Mouse (Mus musculus) embryonic facial prominence, embryonic 15.5 days (tissue): ENCODE data around the gene Igfals. TPM values are rescaled to one million over a fixed set of nuclear protein-coding genes. Genes with fewer than 3 reads are reported as not detected.

Source experiments
- ATAC-seq: fragments of 200-750 bp; cut with Nextera tagmentation; 2 replicates; pipeline ENCODE4 v1.8.0; 2017; ENCODE audit warnings: low read depth, moderate TSS enrichment; ENCODE audit not compliant: insufficient number of reproducible peaks, low FRiP score, low TSS enrichment
- H3K27ac ChIP-seq: fragments of 300-500 bp; sonication (generic); replicated peaks from 2 replicates; pipeline ENCODE4 v1.5.1; 2015; ENCODE audit warnings: mild to moderate bottlenecking, inconsistent platforms
- H3K27me3 ChIP-seq: fragments of 300-500 bp; sonication (generic); 2 replicates; pipeline ENCODE4 v1.6.1; 2015; ENCODE audit warnings: inconsistent platforms
- H3K36me3 ChIP-seq: fragments of 300-500 bp; sonication (generic); 2 replicates; pipeline ENCODE4 v1.6.1; 2015; ENCODE audit warnings: mild to moderate bottlenecking, inconsistent platforms
- H3K4me1 ChIP-seq: fragments of 300-500 bp; sonication (generic); 2 replicates; pipeline ENCODE4 v1.6.1; 2015; ENCODE audit warnings: inconsistent platforms
- H3K4me2 ChIP-seq: fragments of 300-500 bp; sonication (generic); replicated peaks from 2 replicates; pipeline ENCODE4 v1.6.1; 2015; ENCODE audit warnings: mild to moderate bottlenecking, inconsistent platforms
- H3K4me3 ChIP-seq: fragments of 300-500 bp; sonication (generic); replicated peaks from 2 replicates; pipeline ENCODE4 v1.5.1; 2015; ENCODE audit warnings: mild to moderate bottlenecking, inconsistent platforms
- H3K9ac ChIP-seq: fragments of 300-500 bp; sonication (generic); 2 replicates; pipeline ENCODE4 v1.6.1; 2015; ENCODE audit warnings: inconsistent platforms
- H3K9me3 ChIP-seq: fragments of 300-500 bp; sonication (generic); replicated peaks from 2 replicates; pipeline ENCODE4 v1.6.1; 2016; ENCODE audit warnings: inconsistent platforms
- WGBS: fragments of 180-500 bp; shearing (Covaris S2); methylation state at CpG from one replicate; pipeline ENCODE4 v1.1.7; 2015; 5-methylcytosine and 5-hydroxymethylcytosine counted together
- polyA plus RNA-seq: library from polyadenylated mRNA; unstranded; fragments of >200 nt; fragmentation: Nextera tagmentation; extraction: Ambion mirVana; gene quantifications from 2 replicates; pipeline ENCODE4 v1.2.1, GENCODE M21; 2015

Gene Igfals
- polyA plus RNA-seq, 1 experiment from 2014 or later = 0.43 TPM

DNA sequence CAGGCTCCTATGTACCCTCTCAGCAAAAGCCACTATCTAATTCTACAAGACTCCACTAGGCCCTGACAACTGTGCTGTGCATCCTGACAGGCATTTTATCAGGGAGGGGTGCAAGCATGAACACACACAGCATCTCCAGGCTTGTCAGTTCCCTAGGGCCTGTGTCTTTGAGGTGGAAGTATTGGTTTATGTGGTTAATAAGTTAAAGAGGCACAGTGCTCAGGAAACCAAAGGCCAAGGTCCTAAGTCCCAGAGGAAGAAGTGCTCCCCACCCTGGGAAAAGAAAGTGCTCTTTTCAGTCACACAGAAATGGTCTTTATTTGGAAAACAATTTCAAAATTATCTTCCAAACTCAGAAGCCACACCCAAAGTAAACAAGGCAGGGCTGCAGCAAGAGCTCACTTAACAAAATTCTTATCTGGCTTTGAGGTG lies 17.2 kb upstream of the Igfals start:
- Histone ChIP-seq H3K36me3 (peaks cover 6% of the 10 kb centered on the region), H3K4me3 (peak overlapping the region; percentile 83), H3K27me3 (peaks cover 11% of the 10 kb centered on the region), H3K9me3 (no peaks in the 10 kb centered on the region), H3K4me1 (peaks cover 20% of the 10 kb centered on the region), H3K4me2 (peak overlapping the region; percentile 96), H3K27ac (no peak overlapping the region), H3K9ac (no peak overlapping the region)
- no peak for ATAC-seq

DNA sequence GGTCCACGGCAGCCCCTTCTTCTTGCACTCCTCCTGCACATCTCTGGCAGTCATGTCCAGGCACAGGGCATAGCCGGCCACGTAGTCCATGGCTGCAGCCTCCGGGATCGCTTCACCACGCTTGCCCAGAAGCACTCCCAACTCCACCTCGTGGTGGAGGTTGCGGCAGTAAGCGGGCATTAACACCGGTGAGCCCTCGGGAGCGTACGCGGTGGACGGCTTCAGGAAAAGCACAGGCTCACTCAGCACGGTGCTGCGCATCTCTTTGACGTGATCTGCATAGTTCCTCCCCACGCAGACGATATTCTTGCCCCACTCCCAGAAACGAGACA lies 16.1 kb upstream of the Igfals start:
- H3K27me3 ChIP-seq = peaks cover 5% of the 10 kb centered on the region
- WGBS = under 1% methylated on average over 21 of the region's 21 CpGs
- peak overlapping the region; percentile 65 for H3K9ac ChIP-seq
- H3K4me1 ChIP-seq = peaks cover 20% of the 10 kb centered on the region
- H3K27ac ChIP-seq = peak overlapping the region; percentile 93
- peak overlapping the region; percentile 83 for H3K4me3 ChIP-seq
- no peaks in the 10 kb centered on the region for H3K9me3 ChIP-seq
- ATAC-seq = peak; percentile 41
- peak overlapping the region; percentile 96 for H3K4me2 ChIP-seq
- H3K36me3 ChIP-seq = peaks cover 10% of the 10 kb centered on the region

DNA sequence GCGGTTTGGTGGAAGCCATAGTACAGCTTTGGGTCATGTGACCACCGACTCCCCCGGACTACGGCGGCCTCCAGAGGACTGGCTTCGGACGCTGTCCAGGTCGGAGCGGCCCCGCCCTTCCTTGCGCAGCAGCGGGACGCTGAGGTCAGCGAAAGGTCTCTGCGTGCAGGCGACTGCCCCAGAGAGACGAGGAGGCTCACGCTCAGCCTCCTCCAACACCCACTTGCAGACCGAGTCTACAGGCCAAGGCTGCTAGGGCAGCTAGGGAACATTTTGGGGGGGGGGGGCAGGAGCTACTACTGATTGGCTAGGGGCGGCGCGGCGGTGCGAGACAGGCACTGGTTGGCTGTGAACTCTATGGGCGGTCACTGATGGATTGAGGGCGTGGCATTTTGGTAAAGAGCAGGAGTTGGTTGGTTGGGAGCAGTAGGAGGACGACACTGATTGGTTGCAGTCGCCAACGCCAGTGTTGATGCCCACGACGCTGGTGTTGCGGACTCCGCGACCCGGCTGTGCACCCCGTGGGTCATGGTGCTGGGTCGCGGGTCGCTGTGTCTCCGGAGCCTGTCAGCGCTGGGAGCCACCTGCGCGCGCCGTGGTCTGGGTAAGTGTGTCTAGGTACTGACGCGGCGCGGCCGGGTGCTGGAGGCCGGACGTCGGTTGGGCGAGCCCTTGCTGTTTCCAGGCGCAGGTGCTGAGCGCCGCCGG lies 15.6 kb upstream of the Igfals start, which contains the start of gene Fahd1:
Gene Fahd1, minus strand, starts transcription at position 300 of the 708 bp plus-strand sequence.
- Histone ChIP-seq H3K27me3 (peaks cover 5% of the 10 kb centered on the region), H3K4me1 (peaks cover 20% of the 10 kb centered on the region), H3K36me3 (peaks cover 15% of the 10 kb centered on the region), H3K9me3 (no peaks in the 10 kb centered on the region), H3K9ac (peak within 1 kb of the TSS; percentile 65), H3K4me3 (peak within 1 kb of the TSS; percentile 83), H3K4me2 (peak within 1 kb of the TSS; percentile 96), H3K27ac (peak within 1 kb of the TSS; percentile 93)
- ATAC-seq = peak; percentile 100
- WGBS = under 1% methylated on average over 58 of the region's 58 CpGs

DNA sequence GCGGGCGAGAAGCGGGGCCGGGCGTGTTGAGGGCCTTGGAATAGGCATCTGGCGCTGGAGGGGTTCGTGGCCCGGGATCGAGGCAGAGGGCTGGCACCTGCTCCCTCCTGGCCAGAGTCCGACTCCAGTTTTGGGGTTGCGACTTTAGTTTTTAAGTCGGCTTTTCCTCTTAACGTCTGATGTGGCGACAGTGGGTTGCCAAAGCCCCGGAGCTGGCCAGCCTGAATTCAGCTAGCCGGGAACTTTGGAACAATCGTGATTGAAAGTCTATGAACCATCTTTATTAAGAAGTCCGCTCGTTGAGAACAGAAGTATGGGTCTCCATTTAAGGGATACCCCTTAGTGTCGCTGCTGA lies 15.0 kb upstream of the Igfals start:
- WGBS = 2% methylated on average over 20 of the region's 20 CpGs
- no peak for ATAC-seq
- H3K36me3 ChIP-seq = peaks cover 21% of the 10 kb centered on the region

DNA sequence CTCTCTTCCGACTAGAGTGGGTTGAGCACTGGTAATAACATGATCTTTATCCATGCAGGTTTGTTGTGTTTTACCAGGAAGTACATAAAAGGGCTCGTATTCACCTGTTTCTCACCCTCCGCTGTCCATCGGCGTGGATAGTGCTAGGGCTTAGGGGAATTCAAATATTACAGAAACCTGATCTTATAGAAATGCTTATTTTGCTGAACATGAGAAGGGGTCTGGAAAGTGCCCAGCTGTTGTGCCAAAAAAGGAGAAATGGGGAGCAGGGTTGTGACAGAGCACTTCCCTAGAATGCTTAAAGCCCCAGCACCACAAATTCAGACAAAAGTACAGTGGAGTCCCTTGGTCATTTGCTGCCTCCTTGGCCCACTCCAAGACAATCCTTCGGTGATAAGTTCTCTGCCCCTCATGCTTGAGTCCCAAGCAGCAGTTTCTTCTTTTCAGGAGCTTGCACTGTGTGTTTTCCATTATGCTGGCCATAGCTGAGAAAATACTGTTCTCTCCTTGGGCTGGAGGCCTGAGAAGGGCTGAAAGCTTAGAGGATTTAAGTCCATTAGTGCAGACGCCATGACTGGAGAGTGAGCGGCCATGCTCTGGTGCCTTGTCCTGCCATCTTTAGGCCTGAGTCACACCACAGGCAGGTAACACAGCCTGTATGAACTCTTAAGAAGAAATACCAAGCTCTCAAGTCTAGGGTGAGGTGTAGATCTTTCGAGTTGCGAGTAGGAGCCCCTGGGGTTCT lies 14.2 kb upstream of the Igfals start:
- Histone ChIP-seq H3K27me3 (peaks cover 5% of the 10 kb centered on the region), H3K9ac (no peak overlapping the region), H3K4me2 (peak overlapping the region; percentile 96), H3K4me1 (peaks cover 20% of the 10 kb centered on the region), H3K27ac (no peak overlapping the region), H3K36me3 (peaks cover 28% of the 10 kb centered on the region), H3K9me3 (no peaks in the 10 kb centered on the region), H3K4me3 (peak overlapping the region; percentile 83)
- ATAC-seq = no peak
- 76% methylated on average over 10 of the region's 10 CpGs for WGBS

More for the DNA sequence above, 15.0 kb upstream of the Igfals start:
- peak overlapping the region; percentile 65 for H3K9ac ChIP-seq
- H3K4me2 ChIP-seq = peak overlapping the region; percentile 96
- peaks cover 20% of the 10 kb centered on the region for H3K4me1 ChIP-seq
- peak overlapping the region; percentile 93 for H3K27ac ChIP-seq
- H3K9me3 ChIP-seq = no peaks in the 10 kb centered on the region
- H3K4me3 ChIP-seq = peak overlapping the region; percentile 83
- peaks cover 5% of the 10 kb centered on the region for H3K27me3 ChIP-seq

DNA sequence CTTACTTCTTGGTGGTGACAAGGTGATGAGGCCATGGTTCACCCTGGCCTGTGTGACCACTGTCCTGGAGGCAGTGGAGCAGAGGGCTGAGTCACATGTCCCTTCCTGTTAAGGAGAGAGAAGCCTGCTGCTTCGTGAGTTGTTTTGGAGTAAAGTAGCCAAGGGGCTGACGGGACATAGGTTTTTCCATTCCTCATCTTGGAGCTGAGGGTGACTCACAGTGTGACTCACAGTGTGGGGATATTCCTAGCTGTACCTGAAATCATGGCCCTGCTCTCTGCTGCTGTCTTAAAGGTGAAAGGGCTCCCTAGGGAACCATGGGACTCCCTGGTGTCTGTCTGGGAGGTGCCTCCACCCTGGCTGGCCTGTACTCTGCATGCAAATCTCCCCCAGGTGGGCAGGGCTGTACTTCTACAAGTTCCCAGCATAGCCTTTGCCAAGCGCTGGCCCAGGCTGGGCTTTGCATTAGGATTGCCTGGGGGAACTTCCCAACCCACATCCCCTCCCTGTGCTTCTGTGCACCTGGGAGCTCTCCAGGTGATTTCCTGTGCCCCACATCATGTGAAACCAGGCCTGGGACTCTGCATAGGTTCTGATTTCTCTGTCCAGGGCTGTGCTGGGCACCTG lies 9.8 kb upstream of the Igfals start:
- Histone ChIP-seq H3K4me2 (no peak overlapping the region), H3K4me3 (no peak overlapping the region), H3K27me3 (peaks cover 5% of the 10 kb centered on the region), H3K9ac (no peak overlapping the region), H3K9me3 (no peaks in the 10 kb centered on the region), H3K4me1 (peaks cover 9% of the 10 kb centered on the region), H3K27ac (no peak overlapping the region), H3K36me3 (peaks cover 38% of the 10 kb centered on the region)
- WGBS = 71% methylated on average over 3 of the region's 3 CpGs
- no peak for ATAC-seq

DNA sequence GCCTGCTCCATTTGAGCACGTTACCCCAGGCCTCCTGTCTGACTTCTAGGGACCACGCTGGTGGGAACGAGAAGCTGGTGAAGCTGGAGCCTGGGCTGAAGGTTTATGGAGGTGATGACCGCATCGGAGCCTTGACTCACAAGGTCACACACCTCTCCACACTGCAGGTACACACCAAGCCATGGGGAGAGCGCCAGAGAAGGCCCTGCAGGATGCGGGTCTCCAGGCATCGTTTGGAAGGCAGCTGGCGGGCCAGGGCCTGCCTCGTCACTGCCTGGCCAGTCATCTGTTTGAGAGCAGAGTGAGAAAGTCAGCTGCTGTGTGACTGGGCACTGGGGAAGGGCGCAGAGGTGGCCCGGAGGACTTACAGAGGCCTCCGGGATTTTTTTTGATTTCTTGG lies 9.2 kb upstream of the Igfals start:
- peaks cover 44% of the 10 kb centered on the region for H3K36me3 ChIP-seq
- ATAC-seq = no peak
- no peak overlapping the region for H3K9ac ChIP-seq
- WGBS = 91% methylated on average over 13 of the region's 13 CpGs
- no peaks in the 10 kb centered on the region for H3K9me3 ChIP-seq
- H3K27me3 ChIP-seq = no peaks in the 10 kb centered on the region
- H3K27ac ChIP-seq = no peak overlapping the region
- no peak overlapping the region for H3K4me3 ChIP-seq
- peaks cover 3% of the 10 kb centered on the region; the same call in 1 of the 2 replicates for H3K4me1 ChIP-seq
- no peak overlapping the region for H3K4me2 ChIP-seq

DNA sequence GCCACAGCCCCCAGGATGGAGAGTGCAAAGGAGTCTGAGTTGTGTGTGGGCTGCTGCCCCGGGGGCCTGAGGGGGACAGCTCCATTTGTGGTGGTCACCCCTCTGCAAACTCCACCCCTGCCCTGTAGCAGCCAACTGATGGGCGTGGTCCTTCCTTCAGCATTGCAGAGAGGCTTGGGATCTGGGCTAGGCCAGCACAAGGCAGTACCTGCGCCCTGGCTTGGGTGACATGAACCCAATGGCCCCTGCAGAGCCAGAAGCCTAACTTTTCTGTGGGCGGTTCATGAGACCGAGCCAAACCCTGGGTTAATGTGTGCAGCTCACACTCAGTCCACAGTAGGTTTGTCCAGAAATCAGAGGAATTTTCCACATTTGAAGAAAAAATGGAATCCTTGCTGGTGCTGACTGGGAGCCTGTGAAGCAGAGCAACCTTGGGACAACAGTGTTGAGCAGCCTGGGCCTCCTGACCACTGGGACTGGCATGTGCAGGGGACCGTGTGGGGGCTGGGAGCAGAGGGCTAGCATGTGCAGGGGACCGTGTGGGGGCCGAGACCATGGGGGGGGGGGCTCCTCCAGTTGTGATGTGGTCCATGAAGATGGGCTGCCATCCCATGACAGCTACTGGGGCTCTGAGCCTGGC lies 7.8 kb upstream of the Igfals start:
- Histone ChIP-seq H3K9me3 (no peaks in the 10 kb centered on the region), H3K9ac (no peak overlapping the region), H3K4me3 (no peak overlapping the region), H3K4me1 (no peaks in the 10 kb centered on the region), H3K27me3 (no peaks in the 10 kb centered on the region), H3K27ac (no peak overlapping the region), H3K4me2 (no peak overlapping the region), H3K36me3 (peaks cover 55% of the 10 kb centered on the region)
- 82% methylated on average over 8 of the region's 8 CpGs for WGBS
- no peak for ATAC-seq

DNA sequence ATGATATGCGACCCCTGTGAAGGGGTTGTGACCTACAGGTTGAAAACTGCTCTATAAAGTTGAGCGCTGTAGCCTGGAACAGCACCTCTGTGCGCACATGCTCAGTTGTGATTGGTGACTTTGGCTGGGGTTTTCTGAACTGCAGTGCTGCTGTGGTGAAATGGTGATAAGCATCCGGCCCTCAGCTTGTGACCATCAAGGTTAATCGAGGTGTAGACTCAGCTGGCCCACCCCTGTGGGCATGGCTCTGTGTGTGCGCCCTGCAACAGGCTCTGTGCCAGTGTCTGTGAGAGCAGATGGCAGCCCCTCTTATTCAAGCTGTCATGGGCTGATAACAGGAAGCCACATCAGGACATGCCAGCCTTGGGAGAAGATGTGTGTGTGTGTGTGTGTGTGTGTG lies 6.8 kb upstream of the Igfals start:
- H3K36me3 ChIP-seq = peaks cover 51% of the 10 kb centered on the region
- no peak overlapping the region for H3K4me3 ChIP-seq
- no peaks in the 10 kb centered on the region for H3K9me3 ChIP-seq
- no peaks in the 10 kb centered on the region for H3K27me3 ChIP-seq
- H3K4me2 ChIP-seq = no peak overlapping the region
- H3K4me1 ChIP-seq = no peaks in the 10 kb centered on the region
- WGBS = 85% methylated on average over 6 of the region's 6 CpGs
- H3K9ac ChIP-seq = no peak overlapping the region
- H3K27ac ChIP-seq = no peak overlapping the region
- ATAC-seq = no peak

DNA sequence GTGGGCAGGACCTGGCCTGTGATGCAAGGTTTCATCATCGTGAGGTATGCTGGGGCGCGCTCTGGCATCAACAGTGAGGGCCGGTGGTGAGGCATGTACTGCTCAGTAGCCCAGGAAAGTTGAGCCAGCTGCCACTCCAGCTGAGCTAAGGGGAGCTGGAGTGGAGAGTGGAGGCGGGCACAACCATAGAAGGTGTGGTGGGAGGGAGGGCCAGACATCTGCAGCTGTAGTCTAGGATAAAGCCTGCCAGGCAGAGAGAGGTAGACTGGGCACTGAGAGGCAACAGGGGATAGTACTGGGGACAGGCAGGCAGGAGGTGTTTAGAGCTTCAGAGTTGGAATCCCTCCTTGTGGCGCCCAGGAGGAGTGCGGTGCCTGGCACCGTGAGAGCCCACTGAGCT lies 5.7 kb upstream of the Igfals start:
- Histone ChIP-seq H3K27me3 (no peaks in the 10 kb centered on the region), H3K4me3 (no peak overlapping the region), H3K27ac (no peak overlapping the region), H3K36me3 (peaks cover 50% of the 10 kb centered on the region), H3K4me1 (no peaks in the 10 kb centered on the region), H3K9ac (no peak overlapping the region), H3K4me2 (no peak overlapping the region), H3K9me3 (no peaks in the 10 kb centered on the region)
- 90% methylated on average over 8 of the region's 8 CpGs for WGBS
- no peak for ATAC-seq

DNA sequence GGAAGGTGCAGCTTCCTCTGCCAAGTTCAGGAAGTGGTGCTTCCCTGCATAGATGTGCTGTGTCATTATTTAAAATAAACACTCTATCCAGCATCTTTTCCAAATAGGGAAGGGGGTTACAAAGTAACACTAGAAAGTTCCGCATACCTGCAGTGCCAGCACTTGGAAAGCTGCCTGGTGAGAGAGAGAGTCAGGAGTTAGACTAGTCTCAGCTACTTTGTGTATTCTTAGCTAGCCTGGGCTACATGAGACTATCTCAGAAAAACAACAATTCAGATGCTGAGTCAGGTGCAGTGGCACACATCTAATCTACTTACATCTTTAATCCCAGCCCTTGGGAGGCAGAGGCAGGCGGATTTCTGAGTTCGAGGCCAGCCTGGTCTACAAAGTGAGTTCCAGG lies 4.0 kb upstream of the Igfals start:
- Histone ChIP-seq H3K36me3 (peaks cover 42% of the 10 kb centered on the region), H3K4me3 (no peak overlapping the region), H3K9me3 (no peaks in the 10 kb centered on the region), H3K27me3 (no peaks in the 10 kb centered on the region), H3K27ac (no peak overlapping the region), H3K4me2 (no peak overlapping the region), H3K4me1 (no peaks in the 10 kb centered on the region), H3K9ac (no peak overlapping the region)
- ATAC-seq = no peak
- WGBS = 86% methylated on average over 3 of the region's 3 CpGs
